Mouse (Mus musculus): ENCODE data around the gene Kcnip3.

DNA sequence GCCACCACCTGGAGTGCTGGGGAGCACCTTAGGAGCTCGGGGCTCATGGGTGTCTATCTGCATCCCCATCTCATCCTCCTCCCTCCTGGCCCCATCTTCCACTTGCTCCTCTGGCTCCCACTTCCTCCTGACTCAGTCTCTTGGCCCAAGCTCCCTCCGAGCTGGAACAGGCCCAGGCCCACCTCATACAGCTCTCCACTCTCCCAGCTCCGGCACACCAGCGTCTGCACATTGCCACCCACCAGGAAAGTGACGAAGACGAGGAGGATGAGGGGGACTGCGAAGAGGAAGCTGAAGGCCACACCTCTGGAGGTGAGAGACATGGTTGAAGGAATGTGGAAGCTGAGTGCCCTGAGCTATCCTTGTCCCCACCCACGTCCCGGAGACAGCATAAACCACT lies 13.5 kb upstream of the Kcnip3 start:
- no peak for TF ChIP-seq MYOD1 (IDR thresholded peaks at IDR 0.05; ENCODE audit: control insufficient read depth in 1 of 3, insufficient read length in 2 of 3, low read depth in 2 of 3)
- no peak for TF ChIP-seq TCF12 (IDR thresholded peaks at IDR 0.05; ENCODE audit: insufficient read depth, poor library complexity, severe bottlenecking)
- TF ChIP-seq CEBPB (IDR thresholded peaks at IDR 0.05; ENCODE audit: insufficient read depth, poor library complexity, severe bottlenecking), result no peak
- TF ChIP-seq POLR2A (IDR thresholded peaks at IDR 0.05; ENCODE audit: insufficient read length, low read depth), result no peak
- no peak for TF ChIP-seq USF1 (IDR thresholded peaks at IDR 0.05; ENCODE audit: low read depth)
- TF ChIP-seq E2F4 (IDR thresholded peaks at IDR 0.05; ENCODE audit: insufficient read depth), result no peak
- TF ChIP-seq POLR2AphosphoS2 (IDR thresholded peaks at IDR 0.05; ENCODE audit: insufficient read length, low read depth), result no peak
